Mouse (Mus musculus) hindbrain, embryonic 16.5 days (tissue): ENCODE data around the gene H2-DMa. TPM values are rescaled to one million over a fixed set of nuclear protein-coding genes. Genes with fewer than 3 reads are reported as not detected.

Experiments used
- ATAC-seq: fragments of 200-750 bp; cut with Nextera tagmentation; 2 replicates; pipeline ENCODE4 v1.8.0; 2017; ENCODE audit warnings: moderate TSS enrichment, moderate library complexity
- H3K27ac ChIP-seq: fragments of 300-500 bp; sonication (generic); 2 replicates; pipeline ENCODE4 v1.5.1; 2014; ENCODE audit warnings: low read depth, mild to moderate bottlenecking, control low read depth, low read length, moderate library complexity
- H3K27me3 ChIP-seq: fragments of 300-500 bp; sonication (generic); replicated peaks from 2 replicates; pipeline ENCODE4 v1.6.1; 2014; ENCODE audit warnings: low read length; ENCODE audit not compliant: control insufficient read depth, insufficient read depth
- H3K36me3 ChIP-seq: fragments of 300-500 bp; sonication (generic); 2 replicates; pipeline ENCODE4 v1.6.1; 2014; ENCODE audit warnings: mild to moderate bottlenecking, low read length, moderate library complexity, mixed read lengths; ENCODE audit not compliant: control insufficient read depth, insufficient read depth
- H3K4me1 ChIP-seq: fragments of 300-500 bp; sonication (generic); 2 replicates; pipeline ENCODE4 v1.6.1; 2014; ENCODE audit warnings: low read depth, low read length; ENCODE audit not compliant: control insufficient read depth, insufficient read depth
- H3K4me2 ChIP-seq: fragments of 300-500 bp; sonication (generic); 2 replicates; pipeline ENCODE4 v1.6.1; 2014; ENCODE audit warnings: mild to moderate bottlenecking, low read length, control low read depth, moderate library complexity
- H3K4me3 ChIP-seq: fragments of 300-500 bp; sonication (generic); 2 replicates; pipeline ENCODE4 v1.5.1; 2014; ENCODE audit warnings: mild to moderate bottlenecking, low read length, control low read depth, moderate library complexity
- H3K9ac ChIP-seq: fragments of 300-500 bp; sonication (generic); 2 replicates; pipeline ENCODE4 v1.6.1; 2014; ENCODE audit warnings: low read depth, mild to moderate bottlenecking, control low read depth, low read length, moderate library complexity
- H3K9me3 ChIP-seq: fragments of 300-500 bp; sonication (generic); 2 replicates; pipeline ENCODE4 v1.6.1; 2014; ENCODE audit warnings: mild to moderate bottlenecking, low read length, moderate library complexity; ENCODE audit not compliant: control insufficient read depth
- WGBS: fragments of 180-500 bp; shearing (Covaris S2); extraction: QIAGEN DNeasy Blood & Tissue Kit; methylation state at CpG from one replicate; pipeline ENCODE4 v1.1.7; 2014; 5-methylcytosine and 5-hydroxymethylcytosine counted together
- polyA plus RNA-seq: library from polyadenylated mRNA; unstranded; fragments of >200 nt; fragmentation: Nextera tagmentation; extraction: Ambion mirVana; gene quantifications from 2 replicates; pipeline ENCODE4 v1.2.1, GENCODE M21; 2015

The H2-DMa gene
- polyA plus RNA-seq, 1 experiment from 2014 or later: 20.9 TPM

GRCm38 (mm10) chr17:34099531-34099930 is 19.8 kb upstream of the H2-DMa start:
- Histone ChIP-seq H3K4me2 (no peak overlapping the region), H3K9me3 (no peaks in the 10 kb centered on the region), H3K4me3 (no peak overlapping the region), H3K9ac (no peak overlapping the region), H3K4me1 (peaks cover 2% of the 10 kb centered on the region; the same call in 1 of the 2 replicates), H3K27me3 (no peaks in the 10 kb centered on the region), H3K27ac (no peak overlapping the region), H3K36me3 (no peaks in the 10 kb centered on the region)
- ATAC-seq: no peak
- WGBS: 44% methylated on average over 5 of the region's 5 CpGs

GRCm38 (mm10) chr17:34101185-34101584 is 18.2 kb upstream of the H2-DMa start:
- H3K4me3 ChIP-seq: no peak overlapping the region
- peak; percentile 6; the same call in 1 of the 2 replicates for ATAC-seq
- no peak overlapping the region for H3K9ac ChIP-seq
- no peak overlapping the region for H3K27ac ChIP-seq
- H3K36me3 ChIP-seq: no peaks in the 10 kb centered on the region
- H3K4me2 ChIP-seq: no peak overlapping the region; the same call in 1 of the 2 replicates
- H3K27me3 ChIP-seq: no peaks in the 10 kb centered on the region
- 32% methylated on average over 5 of the region's 5 CpGs for WGBS
- peaks cover 2% of the 10 kb centered on the region; the same call in 1 of the 2 replicates for H3K9me3 ChIP-seq
- H3K4me1 ChIP-seq: peaks cover 2% of the 10 kb centered on the region; the same call in 1 of the 2 replicates

- 7% methylated on average over 12 of the region's 12 CpGs for WGBS
- Histone ChIP-seq H3K9ac (no peak overlapping the region), H3K36me3 (no peaks in the 10 kb centered on the region), H3K4me3 (peak overlapping the region; percentile 17; the same call in 1 of the 2 replicates), H3K4me1 (peaks cover 2% of the 10 kb centered on the region; the same call in 1 of the 2 replicates), H3K9me3 (peaks cover 2% of the 10 kb centered on the region; the same call in 1 of the 2 replicates), H3K27me3 (no peaks in the 10 kb centered on the region), H3K4me2 (peak overlapping the region; percentile 48), H3K27ac (no peak overlapping the region)
- peak; percentile 85 for ATAC-seq
These were observed 17.7 kb upstream of the H2-DMa start for GRCm38 (mm10) chr17:34101604-34102032.

DNA sequence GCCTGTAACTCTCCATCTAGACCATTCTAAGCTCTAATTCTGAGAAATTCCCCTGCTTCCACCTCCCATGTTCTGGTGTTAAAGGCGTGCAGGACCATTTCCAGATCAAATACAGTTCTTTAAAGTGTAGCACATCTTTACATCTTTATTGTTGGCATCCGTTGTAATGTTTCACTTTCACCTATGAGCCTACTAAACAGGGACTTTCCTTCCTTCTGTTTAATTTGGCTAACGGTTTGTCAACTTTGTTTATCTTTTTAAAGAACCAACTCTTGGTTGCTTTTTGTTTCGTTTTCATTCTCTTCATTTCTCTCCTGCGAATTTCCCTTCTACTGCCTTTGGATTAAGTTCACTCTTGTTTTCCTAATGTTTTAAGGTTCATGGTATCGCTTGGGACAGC is 16.5 kb upstream of the H2-DMa start:
- 83% methylated on average over 6 of the region's 6 CpGs for WGBS
- Histone ChIP-seq H3K36me3 (no peaks in the 10 kb centered on the region), H3K4me1 (peaks cover 2% of the 10 kb centered on the region; the same call in 1 of the 2 replicates), H3K27ac (no peak overlapping the region), H3K9me3 (peaks cover 2% of the 10 kb centered on the region; the same call in 1 of the 2 replicates), H3K9ac (no peak overlapping the region), H3K4me3 (no peak overlapping the region), H3K27me3 (no peaks in the 10 kb centered on the region), H3K4me2 (no peak overlapping the region)
- ATAC-seq: no peak

- Histone ChIP-seq H3K4me3 (no peak overlapping the region), H3K36me3 (no peaks in the 10 kb centered on the region; the same call in 1 of the 2 replicates), H3K4me1 (peaks cover 2% of the 10 kb centered on the region), H3K4me2 (no peak overlapping the region), H3K27me3 (no peaks in the 10 kb centered on the region), H3K9me3 (peaks cover 2% of the 10 kb centered on the region; the same call in 1 of the 2 replicates), H3K27ac (no peak overlapping the region), H3K9ac (no peak overlapping the region)
- ATAC-seq: no peak
- 89% methylated on average over 9 of the region's 9 CpGs for WGBS
These were observed 14.5 kb upstream of the H2-DMa start for GRCm38 (mm10) chr17:34104804-34105203.

GRCm38 (mm10) chr17:34106555-34106954 is 12.8 kb upstream of the H2-DMa start:
- WGBS: 89% methylated on average over 7 of the region's 7 CpGs
- no peak for ATAC-seq
- Histone ChIP-seq H3K36me3 (peaks cover 6% of the 10 kb centered on the region), H3K9ac (no peak overlapping the region), H3K4me3 (no peak overlapping the region), H3K9me3 (peaks cover 2% of the 10 kb centered on the region; the same call in 1 of the 2 replicates), H3K27ac (no peak overlapping the region), H3K27me3 (no peaks in the 10 kb centered on the region), H3K4me1 (peaks cover 2% of the 10 kb centered on the region), H3K4me2 (no peak overlapping the region)

- H3K4me2 ChIP-seq: no peak overlapping the region
- WGBS: 82% methylated on average over 7 of the region's 7 CpGs
- H3K4me1 ChIP-seq: no peaks in the 10 kb centered on the region; the same call in 1 of the 2 replicates
- peaks cover 2% of the 10 kb centered on the region; the same call in 1 of the 2 replicates for H3K9me3 ChIP-seq
- no peak for ATAC-seq
- no peak overlapping the region for H3K4me3 ChIP-seq
- H3K27me3 ChIP-seq: no peaks in the 10 kb centered on the region
- no peak overlapping the region for H3K27ac ChIP-seq
- H3K36me3 ChIP-seq: peaks cover 13% of the 10 kb centered on the region
- no peak overlapping the region for H3K9ac ChIP-seq
These were observed 12.1 kb upstream of the H2-DMa start for GRCm38 (mm10) chr17:34107109-34107867.

- peaks cover 2% of the 10 kb centered on the region; the same call in 1 of the 2 replicates for H3K9me3 ChIP-seq
- H3K36me3 ChIP-seq: peaks cover 25% of the 10 kb centered on the region
- no peaks in the 10 kb centered on the region for H3K27me3 ChIP-seq
- H3K27ac ChIP-seq: no peak overlapping the region
- H3K4me2 ChIP-seq: no peak overlapping the region
- no peak for ATAC-seq
- no peak overlapping the region for H3K9ac ChIP-seq
- no peak overlapping the region for H3K4me3 ChIP-seq
- H3K4me1 ChIP-seq: no peaks in the 10 kb centered on the region; the same call in 1 of the 2 replicates
- 82% methylated on average over 5 of the region's 6 CpGs for WGBS
These were observed 10.9 kb upstream of the H2-DMa start for GRCm38 (mm10) chr17:34108460-34108859.

- WGBS: 79% methylated on average over 14 of the region's 14 CpGs
- peak overlapping the region; percentile 29; the same call in 1 of the 2 replicates for H3K27ac ChIP-seq
- H3K9me3 ChIP-seq: peaks cover 2% of the 10 kb centered on the region; the same call in 1 of the 2 replicates
- no peaks in the 10 kb centered on the region for H3K27me3 ChIP-seq
- no peak overlapping the region for H3K4me3 ChIP-seq
- no peaks in the 10 kb centered on the region; the same call in 1 of the 2 replicates for H3K4me1 ChIP-seq
- no peak overlapping the region for H3K4me2 ChIP-seq
- peaks cover 32% of the 10 kb centered on the region for H3K36me3 ChIP-seq
- no peak overlapping the region for H3K9ac ChIP-seq
- peak; percentile 52 for ATAC-seq
These were observed 10.1 kb upstream of the H2-DMa start for GRCm38 (mm10) chr17:34109038-34109805.
